Mouse (Mus musculus): ENCODE measurements around the gene Cnst. TPM values are rescaled to one million over a fixed set of nuclear protein-coding genes. Genes with fewer than 3 reads are reported as not detected.

Gene Cnst
- polyA plus RNA-seq, 1 experiment from 2014 or later: 22.6 TPM

GRCm38 (mm10) chr1:179578625-179579024, 32.5 kb downstream of the Cnst start:
- no peaks in the 10 kb centered on the region for H3K4me1 ChIP-seq (replicated peaks; ENCODE audit: control insufficient read depth, insufficient read depth, low read length)
- 78% methylated on average over 6 of the region's 6 CpGs for WGBS
- no peak for ATAC-seq (ENCODE audit: low FRiP score)
- DNase-seq (ENCODE audit: low spot score): no peak
- H3K9me3 ChIP-seq (ENCODE audit: control insufficient read depth, low read length): no peaks in the 10 kb centered on the region
- H3K27me3 ChIP-seq (ENCODE audit: control insufficient read depth, insufficient read depth, low read length): no peaks in the 10 kb centered on the region
- no peak overlapping the region for H3K4me2 ChIP-seq (replicated peaks; ENCODE audit: low read depth, low read length)
- no peak overlapping the region for H3K4me3 ChIP-seq (ENCODE audit: low read depth, low read length)
- no peak overlapping the region for H3K27ac ChIP-seq (ENCODE audit: low read depth, low read length)
- no peak overlapping the region for H3K9ac ChIP-seq (ENCODE audit: low read depth, low read length)
- no peaks in the 10 kb centered on the region for H3K36me3 ChIP-seq (ENCODE audit: control insufficient read depth, insufficient read depth, low read length)

- no peak for DNase-seq (ENCODE audit: low spot score)
- no peaks in the 10 kb centered on the region for H3K4me1 ChIP-seq (replicated peaks; ENCODE audit: control insufficient read depth, insufficient read depth, low read length)
- H3K4me3 ChIP-seq (ENCODE audit: low read depth, low read length): no peak overlapping the region
- H3K36me3 ChIP-seq (ENCODE audit: control insufficient read depth, insufficient read depth, low read length): no peaks in the 10 kb centered on the region
- 82% methylated on average over 8 of the region's 8 CpGs for WGBS
- no peak overlapping the region for H3K27ac ChIP-seq (ENCODE audit: low read depth, low read length)
- H3K9ac ChIP-seq (ENCODE audit: low read depth, low read length): no peak overlapping the region
- no peaks in the 10 kb centered on the region for H3K9me3 ChIP-seq (ENCODE audit: control insufficient read depth, low read length)
- H3K4me2 ChIP-seq (replicated peaks; ENCODE audit: low read depth, low read length): no peak overlapping the region
- no peak for ATAC-seq (ENCODE audit: low FRiP score)
- no peaks in the 10 kb centered on the region for H3K27me3 ChIP-seq (ENCODE audit: control insufficient read depth, insufficient read depth, low read length)
These were observed 34.0 kb downstream of the Cnst start for GRCm38 (mm10) chr1:179580200-179580599.

DNA sequence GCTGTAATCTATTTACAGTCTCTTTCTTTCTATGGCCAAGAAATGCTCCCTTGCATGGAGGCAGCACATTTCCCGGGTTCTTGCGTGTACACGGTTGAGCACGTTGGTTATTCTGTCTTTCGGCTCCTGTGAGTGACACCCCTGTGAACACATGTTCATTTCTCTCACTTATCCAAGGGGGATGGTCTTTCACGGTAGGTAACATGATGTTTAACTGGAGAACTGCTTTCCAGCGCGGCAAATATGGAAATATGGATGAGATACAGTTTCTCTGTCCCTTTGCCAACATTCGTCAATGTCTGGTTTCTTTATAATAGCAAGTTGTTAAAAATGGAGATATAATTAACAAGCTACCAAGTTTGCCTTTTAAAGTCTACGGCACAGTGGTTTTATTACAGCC, 35.3 kb downstream of the Cnst start:
- H3K9me3 ChIP-seq (ENCODE audit: control insufficient read depth, low read length): no peaks in the 10 kb centered on the region
- ATAC-seq (ENCODE audit: low FRiP score) (no peak), DNase-seq (ENCODE audit: low spot score) (no peak)
- H3K27me3 ChIP-seq (ENCODE audit: control insufficient read depth, insufficient read depth, low read length): no peaks in the 10 kb centered on the region
- no peak overlapping the region for H3K4me3 ChIP-seq (ENCODE audit: low read depth, low read length)
- 90% methylated on average over 10 of the region's 10 CpGs for WGBS
- H3K27ac ChIP-seq (ENCODE audit: low read depth, low read length): no peak overlapping the region
- no peak overlapping the region for H3K4me2 ChIP-seq (replicated peaks; ENCODE audit: low read depth, low read length)
- H3K4me1 ChIP-seq (replicated peaks; ENCODE audit: control insufficient read depth, insufficient read depth, low read length): no peaks in the 10 kb centered on the region
- no peak overlapping the region for H3K9ac ChIP-seq (ENCODE audit: low read depth, low read length)
- no peaks in the 10 kb centered on the region for H3K36me3 ChIP-seq (ENCODE audit: control insufficient read depth, insufficient read depth, low read length)

- DNase-seq (ENCODE audit: low spot score) (no peak), ATAC-seq (ENCODE audit: low FRiP score) (no peak)
- Histone ChIP-seq H3K9me3 (ENCODE audit: control insufficient read depth, low read length) (no peaks in the 10 kb centered on the region), H3K9ac (ENCODE audit: low read depth, low read length) (no peak overlapping the region), H3K27ac (ENCODE audit: low read depth, low read length) (no peak overlapping the region), H3K36me3 (ENCODE audit: control insufficient read depth, insufficient read depth, low read length) (no peaks in the 10 kb centered on the region), H3K4me3 (ENCODE audit: low read depth, low read length) (no peak overlapping the region), H3K4me2 (replicated peaks; ENCODE audit: low read depth, low read length) (no peak overlapping the region), H3K4me1 (replicated peaks; ENCODE audit: control insufficient read depth, insufficient read depth, low read length) (no peaks in the 10 kb centered on the region), H3K27me3 (ENCODE audit: control insufficient read depth, insufficient read depth, low read length) (no peaks in the 10 kb centered on the region)
- 66% methylated on average over 6 of the region's 6 CpGs for WGBS
These were observed 35.9 kb downstream of the Cnst start for GRCm38 (mm10) chr1:179582021-179582433.

- no peak overlapping the region for H3K27ac ChIP-seq (ENCODE audit: low read depth, low read length)
- no peaks in the 10 kb centered on the region for H3K36me3 ChIP-seq (ENCODE audit: control insufficient read depth, insufficient read depth, low read length)
- H3K9ac ChIP-seq (ENCODE audit: low read depth, low read length): no peak overlapping the region
- DNase-seq (ENCODE audit: low spot score) (no peak), ATAC-seq (ENCODE audit: low FRiP score) (no peak)
- H3K9me3 ChIP-seq (ENCODE audit: control insufficient read depth, low read length): no peaks in the 10 kb centered on the region
- 96% methylated on average over 3 of the region's 3 CpGs for WGBS
- H3K4me3 ChIP-seq (ENCODE audit: low read depth, low read length): no peak overlapping the region
- H3K4me2 ChIP-seq (replicated peaks; ENCODE audit: low read depth, low read length): no peak overlapping the region
- H3K27me3 ChIP-seq (ENCODE audit: control insufficient read depth, insufficient read depth, low read length): no peaks in the 10 kb centered on the region
- H3K4me1 ChIP-seq (replicated peaks; ENCODE audit: control insufficient read depth, insufficient read depth, low read length): no peaks in the 10 kb centered on the region
These were observed 36.9 kb downstream of the Cnst start for GRCm38 (mm10) chr1:179583090-179583489.

- 87% methylated on average over 4 of the region's 4 CpGs for WGBS
- H3K36me3 ChIP-seq (ENCODE audit: control insufficient read depth, insufficient read depth, low read length): no peaks in the 10 kb centered on the region
These were observed 38.0 kb downstream of the Cnst start for GRCm38 (mm10) chr1:179584220-179584619.

DNA sequence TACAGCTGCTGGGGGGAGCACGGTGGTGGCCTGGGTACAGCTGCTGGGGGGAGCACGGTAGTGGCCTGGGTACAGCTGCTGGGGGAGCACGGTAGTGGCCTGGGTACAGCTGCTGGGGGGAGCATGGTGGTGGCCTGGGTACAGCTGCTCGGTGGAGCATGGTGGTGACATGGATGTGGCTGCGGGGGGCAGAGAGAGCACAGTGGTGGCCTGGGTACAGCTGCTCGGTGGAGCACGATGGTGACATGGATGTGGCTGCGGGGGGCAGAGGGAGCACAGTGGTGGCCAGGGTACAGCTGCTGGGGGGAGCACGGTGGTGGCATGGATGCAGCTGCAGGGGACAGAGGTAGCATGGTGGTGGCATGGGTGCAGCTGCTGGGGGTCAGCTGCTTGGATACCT, 39.5 kb downstream of the Cnst start:
- no peak overlapping the region for H3K4me3 ChIP-seq (ENCODE audit: low read depth, low read length)
- H3K4me1 ChIP-seq (replicated peaks; ENCODE audit: control insufficient read depth, insufficient read depth, low read length): no peaks in the 10 kb centered on the region
- ATAC-seq (ENCODE audit: low FRiP score) (no peak), DNase-seq (ENCODE audit: low spot score) (no peak)
- H3K9ac ChIP-seq (ENCODE audit: low read depth, low read length): no peak overlapping the region
- H3K36me3 ChIP-seq (ENCODE audit: control insufficient read depth, insufficient read depth, low read length): no peaks in the 10 kb centered on the region
- no peaks in the 10 kb centered on the region for H3K27me3 ChIP-seq (ENCODE audit: control insufficient read depth, insufficient read depth, low read length)
- no peak overlapping the region for H3K27ac ChIP-seq (ENCODE audit: low read depth, low read length)
- no peaks in the 10 kb centered on the region for H3K9me3 ChIP-seq (ENCODE audit: control insufficient read depth, low read length)
- WGBS: 73% methylated on average over 8 of the region's 9 CpGs
- H3K4me2 ChIP-seq (replicated peaks; ENCODE audit: low read depth, low read length): no peak overlapping the region

More at GRCm38 (mm10) chr1:179584220-179584619, 38.0 kb downstream of the Cnst start:
- Histone ChIP-seq H3K27ac (ENCODE audit: low read depth, low read length) (no peak overlapping the region), H3K9ac (ENCODE audit: low read depth, low read length) (no peak overlapping the region), H3K4me2 (replicated peaks; ENCODE audit: low read depth, low read length) (no peak overlapping the region), H3K27me3 (ENCODE audit: control insufficient read depth, insufficient read depth, low read length) (no peaks in the 10 kb centered on the region), H3K4me1 (replicated peaks; ENCODE audit: control insufficient read depth, insufficient read depth, low read length) (no peaks in the 10 kb centered on the region), H3K4me3 (ENCODE audit: low read depth, low read length) (no peak overlapping the region), H3K9me3 (ENCODE audit: control insufficient read depth, low read length) (no peaks in the 10 kb centered on the region)
- DNase-seq (ENCODE audit: low spot score) (no peak), ATAC-seq (ENCODE audit: low FRiP score) (no peak)

- Histone ChIP-seq H3K9ac (ENCODE audit: low read depth, low read length) (no peak overlapping the region), H3K27me3 (ENCODE audit: control insufficient read depth, insufficient read depth, low read length) (no peaks in the 10 kb centered on the region), H3K4me1 (replicated peaks; ENCODE audit: control insufficient read depth, insufficient read depth, low read length) (no peaks in the 10 kb centered on the region), H3K4me2 (replicated peaks; ENCODE audit: low read depth, low read length) (no peak overlapping the region), H3K27ac (ENCODE audit: low read depth, low read length) (no peak overlapping the region), H3K9me3 (ENCODE audit: control insufficient read depth, low read length) (no peaks in the 10 kb centered on the region), H3K4me3 (ENCODE audit: low read depth, low read length) (no peak overlapping the region), H3K36me3 (ENCODE audit: control insufficient read depth, insufficient read depth, low read length) (no peaks in the 10 kb centered on the region)
- DNase-seq (ENCODE audit: low spot score) (no peak), ATAC-seq (ENCODE audit: low FRiP score) (no peak)
- 77% methylated on average over 3 of the region's 3 CpGs for WGBS
These were observed 40.4 kb downstream of the Cnst start for GRCm38 (mm10) chr1:179586430-179587095.

GRCm38 (mm10) chr1:179588230-179588629, 42.1 kb downstream of the Cnst start:
- H3K4me1 ChIP-seq (replicated peaks; ENCODE audit: control insufficient read depth, insufficient read depth, low read length): no peaks in the 10 kb centered on the region
- no peak for ATAC-seq (ENCODE audit: low FRiP score)
- DNase-seq (ENCODE audit: low spot score): no peak
- H3K27me3 ChIP-seq (ENCODE audit: control insufficient read depth, insufficient read depth, low read length): no peaks in the 10 kb centered on the region
- H3K4me3 ChIP-seq (ENCODE audit: low read depth, low read length): no peak overlapping the region
- no peak overlapping the region for H3K9ac ChIP-seq (ENCODE audit: low read depth, low read length)
- H3K9me3 ChIP-seq (ENCODE audit: control insufficient read depth, low read length): no peaks in the 10 kb centered on the region
- H3K36me3 ChIP-seq (ENCODE audit: control insufficient read depth, insufficient read depth, low read length): no peaks in the 10 kb centered on the region
- H3K4me2 ChIP-seq (replicated peaks; ENCODE audit: low read depth, low read length): no peak overlapping the region
- H3K27ac ChIP-seq (ENCODE audit: low read depth, low read length): no peak overlapping the region
- 91% methylated on average over 4 of the region's 4 CpGs for WGBS

All from hindbrain, embryonic 11.5 days (tissue).